Mouse (Mus musculus): ENCODE measurements around the gene Nxn.

GRCm38 (mm10) chr11:76360255-76360654 lies 38.7 kb downstream of the Nxn start:
- no peak for TF ChIP-seq POLR2A (IDR thresholded peaks at IDR 0.05; ENCODE audit: borderline replicate concordance, low read depth, low read length)
- TF ChIP-seq CTCF (IDR thresholded peaks at IDR 0.05; ENCODE audit: low read depth, low read length): no peak
